Mouse (Mus musculus): ENCODE measurements around the gene Serinc4. TPM values are rescaled to one million over a fixed set of nuclear protein-coding genes. Genes with fewer than 3 reads are reported as not detected.

Gene Serinc4
- polyA plus RNA-seq (2017; shearing (Covaris generic)), result 0.98 TPM

GRCm38 (mm10) chr2:121456692-121457642, at the start of gene Serinc4:
Gene Serinc4 (minus strand): TSS chr2:121456781.

GRCm38 (mm10) chr2:121473301-121474179, 17.0 kb upstream of the Serinc4 start, which contains the start of gene Mfap1b:
Gene Mfap1b (minus strand): TSS chr2:121474067.

GRCm38 (mm10) chr2:121452990-121453389, 3.6 kb downstream of the Serinc4 start, which contains the start of gene Hypk:
Gene Hypk (plus strand): TSS chr2:121453290.

GRCm38 (mm10) chr2:121448739-121449535, 7.6 kb downstream of the Serinc4 start, which contains the start of gene Serf2:
Gene Serf2 (plus strand): TSS chr2:121449195.

GRCm38 (mm10) chr2:121444178-121444577, 12.4 kb downstream of the Serinc4 start, which contains the start of gene Ell3:
Gene Ell3 (minus strand): TSS chr2:121444278.

GRCm38 (mm10) chr2:121413387-121414042, 43.1 kb downstream of the Serinc4 start, which contains the start of the genes Pdia3 and Catsper2:
Gene Pdia3 (plus strand): TSS chr2:121413775.
Gene Catsper2 (minus strand): TSS chr2:121413792.

Other genes with a start within 250 kb of the Serinc4 start
- gene Trp53bp1, start 185.4 kb downstream of the Serinc4 start, polyA plus RNA-seq (2017; shearing (Covaris generic)), result 53.6 TPM
- gene Map1a, start 167.2 kb downstream of the Serinc4 start, polyA plus RNA-seq (2017; shearing (Covaris generic)), result 0.05 TPM
- gene Ppip5k1, start 101.4 kb downstream of the Serinc4 start, polyA plus RNA-seq (2017; shearing (Covaris generic)), result 8.7 TPM
- 0.37 TPM for gene Ckmt1, start 99.1 kb downstream of the Serinc4 start, polyA plus RNA-seq (2017; shearing (Covaris generic))
- 0.17 TPM for gene Strc, start 69.6 kb downstream of the Serinc4 start, polyA plus RNA-seq (2017; shearing (Covaris generic))
- gene Pdia3, start 43.0 kb downstream of the Serinc4 start, polyA plus RNA-seq (2017; shearing (Covaris generic)), result 415 TPM
- 1.5 TPM for gene Catsper2, start 43.0 kb downstream of the Serinc4 start, polyA plus RNA-seq (2017; shearing (Covaris generic))
- gene Ell3, start 12.5 kb downstream of the Serinc4 start, polyA plus RNA-seq (2017; shearing (Covaris generic)), result 0.16 TPM
- gene Serf2, start 7.6 kb downstream of the Serinc4 start, polyA plus RNA-seq (2017; shearing (Covaris generic)), result 372 TPM
- gene Hypk, start 3.5 kb downstream of the Serinc4 start, polyA plus RNA-seq (2017; shearing (Covaris generic)), result 119 TPM
- gene Mfap1b, start 17.3 kb upstream of the Serinc4 start, polyA plus RNA-seq (2017; shearing (Covaris generic)), result 134 TPM
- gene Mfap1a, start 49.9 kb upstream of the Serinc4 start, polyA plus RNA-seq (2017; shearing (Covaris generic)), result 36.0 TPM
- 6.1 TPM for gene Wdr76, start 49.9 kb upstream of the Serinc4 start, polyA plus RNA-seq (2017; shearing (Covaris generic))